Mouse (Mus musculus) kidney, adult 10 weeks (tissue): ENCODE data around the gene Esp3. TPM values are rescaled to one million over a fixed set of nuclear protein-coding genes. Genes with fewer than 3 reads are reported as not detected.

Experiments
- polyA plus RNA-seq: library from polyadenylated mRNA; stranded (reverse); fragments of 350-450 nt; fragmentation: Illumina TruSeq; extraction: RNeasy Lipid Tissue Mini Kit (QIAGEN cat#74804); gene quantifications from one replicate; pipeline ENCODE4 v1.2.3, GENCODE M21; 2014; ENCODE audit warnings: low read depth, low replicate concordance

Gene Esp3
- polyA plus RNA-seq, result not detected

DNA sequence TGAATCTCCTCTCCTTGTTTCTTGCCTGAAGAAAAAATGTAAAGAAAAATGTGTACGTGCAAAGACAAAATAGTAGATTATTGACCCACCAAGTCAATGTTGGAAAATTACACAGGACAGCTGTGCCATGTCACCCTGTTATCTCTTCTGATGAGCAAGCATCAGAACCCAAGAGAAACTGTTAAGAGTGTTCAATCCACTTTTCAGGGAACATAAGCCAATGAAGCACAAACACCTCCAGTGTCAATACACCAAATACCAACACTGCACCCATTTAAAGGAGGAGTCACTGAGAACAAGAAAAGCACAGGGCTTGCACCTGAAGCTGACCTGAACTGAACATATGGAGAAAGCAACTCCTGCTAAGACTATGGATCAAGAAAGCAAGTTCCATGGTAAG is at the start of gene Esp3:
Gene Esp3, plus strand, starts transcription at position 301 of the 400 bp plus-strand sequence.

DNA sequence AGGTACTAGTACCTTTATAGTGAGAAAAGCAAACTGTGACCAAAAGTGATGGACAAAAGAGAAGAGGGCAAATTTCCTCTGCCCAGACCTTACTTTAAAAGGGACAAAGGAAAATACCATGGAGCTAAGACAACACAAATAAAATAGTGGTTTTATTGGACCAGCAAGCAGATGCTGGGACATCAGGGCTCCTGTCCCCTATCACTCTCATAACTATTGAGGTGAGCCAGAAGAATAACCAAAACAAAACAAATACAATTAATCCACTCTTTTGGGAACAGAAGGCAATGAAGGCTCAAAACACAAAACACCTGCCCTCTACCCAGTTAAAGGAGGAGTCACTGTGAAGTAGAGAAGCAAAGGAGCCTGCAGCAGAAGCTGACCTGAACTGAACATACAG is 33.6 kb upstream of the Esp3 start, which contains the start of gene Esp4:
Gene Esp4, plus strand, starts transcription at position 301 of the 400 bp plus-strand sequence.

Other genes with a start within 250 kb of the Esp3 start
- not detected for gene Esp8, start 112.1 kb upstream of the Esp3 start, polyA plus RNA-seq
- gene Esp6, start 70.6 kb upstream of the Esp3 start, polyA plus RNA-seq, result not detected
- not detected for gene Esp4, start 33.5 kb upstream of the Esp3 start, polyA plus RNA-seq
- gene Esp1, start 95.0 kb downstream of the Esp3 start, polyA plus RNA-seq, result not detected
- 1.7 TPM for gene Crisp2, start 174.9 kb downstream of the Esp3 start, polyA plus RNA-seq
- not detected for gene Rhag, start 179.1 kb downstream of the Esp3 start, polyA plus RNA-seq
- gene 9130008F23Rik, start 248.5 kb downstream of the Esp3 start, polyA plus RNA-seq, result 4.9 TPM